Comparison of ENCODE assay signal across 21 mouse cellular contexts in genomic region chr7:122924256-122924655, GRCm38 (mm10). TPM values are rescaled to one million over a fixed set of nuclear protein-coding genes. Genes with fewer than 3 reads are reported as not detected.
DNase-seq lines count a peak whose midpoint lies in the region; TF ChIP-seq lines count a peak whose summit lies in the region.
"Had no signal": no experiment of that assay in that cellular context is flagged by ENCODE, and none has a peak within 500 bp of the region (broad histone marks: within the 10 kb centered on the region; RNA-seq: fewer than 3 reads in every experiment).

No protein-coding gene starts in this region.

- no peak for TF ChIP-seq POLR2A in CH12.LX (IDR thresholded peaks at IDR 0.05; ENCODE audit: low read depth, low read length)

- peak; percentile 18 to 30 for DNase-seq in B cell, adult 2 months
- DNase-seq in CH12.LX (ENCODE audit: extremely low read depth): peak; percentile 78
- peak; percentile 43 for DNase-seq in induced T-regulatory cell, adult 2 months (ENCODE audit: low read depth)
- peak; percentile 44 for DNase-seq in splenic B cell, adult 2 months (ENCODE audit: low read depth, low spot score)
- no peak for DNase-seq in lung, postnatal 25 days (ENCODE audit: low spot score)
- DNase-seq in kidney, adult 18-20 months: no peak
- DNase-seq in spleen, postnatal 4 days (ENCODE audit: low spot score in 2 of 2): no peak
- DNase-seq: adrenal gland, postnatal 14 days; cerebellum, adult 2 months; cerebellum, postnatal 36 days; kidney, postnatal 36 days; layer of hippocampus, adult 9-11 months; liver, embryonic 13.5 days; lung, adult 2 months had no signal

- no peak overlapping the region for H3K4me3 ChIP-seq in CH12.LX (replicated peaks in 1 of 3; ENCODE audit: low read depth in 2 of 3, low read length in 2 of 3, poor library complexity in 1 of 3)
- H3K4me3 ChIP-seq: embryonic facial prominence, embryonic 15.5 days; forebrain, embryonic 15.5 days; heart, embryonic 13.5 days; intestine, embryonic 15.5 days; left cerebral cortex, adult 2 months; liver, embryonic 13.5 days; midbrain, embryonic 12.5 days had no signal

- H3K27me3 ChIP-seq in CH12.LX (replicated peaks): peaks cover 2% of the 10 kb centered on the region
- no peaks in the 10 kb centered on the region for H3K27me3 ChIP-seq in splenic B cell, adult 2 months (ENCODE audit: control insufficient read depth, insufficient read depth, low read length, poor library complexity, severe bottlenecking)
- H3K27me3 ChIP-seq: embryonic facial prominence, embryonic 15.5 days; forebrain, embryonic 15.5 days; heart, embryonic 13.5 days; intestine, embryonic 15.5 days; liver, embryonic 13.5 days; midbrain, embryonic 12.5 days had no signal

- no peak overlapping the region for H3K27ac ChIP-seq in CH12.LX (ENCODE audit: insufficient read depth, low read depth)
- H3K27ac ChIP-seq: embryonic facial prominence, embryonic 15.5 days; forebrain, embryonic 15.5 days; heart, embryonic 13.5 days; hindbrain, embryonic 14.5 days; intestine, embryonic 15.5 days; left cerebral cortex, adult 2 months; liver, embryonic 13.5 days; midbrain, embryonic 12.5 days had no signal

- TF ChIP-seq EP300 in CH12.LX (IDR thresholded peaks at IDR 0.05; ENCODE audit: low read length): peak; percentile 86

- H3K79me2 ChIP-seq in CH12.LX (replicated peaks; ENCODE audit: control insufficient read depth, extremely low read depth, insufficient read depth, poor library complexity, severe bottlenecking): no peaks in the 10 kb centered on the region

- H3K4me1 ChIP-seq in CH12.LX (ENCODE audit: control insufficient read depth in 1 of 2, insufficient read depth in 2 of 2): peaks cover 13 to 24% of the 10 kb centered on the region in 2 experiments
- H3K4me1 ChIP-seq: embryonic facial prominence, embryonic 15.5 days; intestine, embryonic 15.5 days; liver, embryonic 13.5 days had no signal

- peak overlapping the region; percentile 33; the same call in 1 of the 2 replicates for H3K4me2 ChIP-seq in CH12.LX (ENCODE audit: insufficient read depth, low read depth, poor library complexity, severe bottlenecking)
- H3K4me2 ChIP-seq: embryonic facial prominence, embryonic 15.5 days; forebrain, embryonic 15.5 days; heart, embryonic 13.5 days; hindbrain, embryonic 14.5 days; intestine, embryonic 15.5 days; liver, embryonic 13.5 days; midbrain, embryonic 12.5 days had no signal

- dilution Hi-C loops in CH12.LX (cut with MboI; ENCODE audit: extremely low pct_ligation_motif_present, extremely low pct_unique_long_range_greater_than_20kb, low sequenced_read_pairs): no loop called here

- peaks cover 3% of the 10 kb centered on the region for H3K9me3 ChIP-seq in CH12.LX (replicated peaks; ENCODE audit: low read length)
- H3K9me3 ChIP-seq: embryonic facial prominence, embryonic 15.5 days; forebrain, embryonic 15.5 days; heart, embryonic 13.5 days; intestine, embryonic 15.5 days; liver, embryonic 13.5 days; midbrain, embryonic 12.5 days had no signal

- in situ Hi-C loops in CH12.LX (cut with MboI; ENCODE audit: low pct_ligation_motif_present, low pct_unique_long_range_greater_than_20kb, low sequenced_read_pairs): loop anchor here (10.0 to 25.0 kb wide), 2 partner anchors 449 to 737 kb away; partner anchors contain the start of gene Ern2

- no peak for TF ChIP-seq RAD21 in CH12.LX (IDR thresholded peaks at IDR 0.05; ENCODE audit: low read depth, low read length)

- TF ChIP-seq CTCF in CH12.LX (conservative IDR thresholded peaks at IDR 0.05 in 1 of 2, IDR thresholded peaks at IDR 0.05 in 1 of 2; ENCODE audit: low read depth in 2 of 2, low read length in 2 of 2): no peak

- H3K36me3 ChIP-seq in CH12.LX (replicated peaks in 1 of 2; ENCODE audit: control insufficient read depth in 1 of 2, insufficient read depth in 1 of 2, low read length in 1 of 2): no peaks in the 10 kb centered on the region
- no peaks in the 10 kb centered on the region for H3K36me3 ChIP-seq in splenic B cell, adult 2 months (ENCODE audit: control insufficient read depth, insufficient read depth, low read length, poor library complexity, severe bottlenecking)
- H3K36me3 ChIP-seq: embryonic facial prominence, embryonic 15.5 days; forebrain, embryonic 15.5 days; heart, embryonic 13.5 days; intestine, embryonic 15.5 days; liver, embryonic 13.5 days; midbrain, embryonic 12.5 days had no signal

- no peak overlapping the region for H3K9ac ChIP-seq in CH12.LX (ENCODE audit: insufficient read depth, low read depth)
- H3K9ac ChIP-seq: embryonic facial prominence, embryonic 15.5 days; forebrain, embryonic 15.5 days; heart, embryonic 13.5 days; hindbrain, embryonic 14.5 days; intestine, embryonic 15.5 days; liver, embryonic 13.5 days; midbrain, embryonic 12.5 days had no signal

TF ChIP-seq in CH12.LX, 34 proteins besides CTCF, POLR2A, EP300 and RAD21:
- TF ChIP-seq MAX (IDR thresholded peaks at IDR 0.05; ENCODE audit: low read length): no peak
- peak; percentile 49; the same call in 1 of the 2 replicates for TF ChIP-seq MAZ (IDR thresholded peaks at IDR 0.05; ENCODE audit: low read depth, low read length)
- TF ChIP-seq ZKSCAN1 (IDR thresholded peaks at IDR 0.05; ENCODE audit: borderline replicate concordance, low read depth, low read length): no peak
- TF ChIP-seq CHD1 (IDR thresholded peaks at IDR 0.05; ENCODE audit: low read depth, low read length): no peak
- no peak for TF ChIP-seq USF2 (conservative IDR thresholded peaks at IDR 0.05; ENCODE audit: low read depth, low read length)
- TF ChIP-seq ELF1 (IDR thresholded peaks at IDR 0.05; ENCODE audit: low read depth, low read length): 0 out of 2 replicates have a peak, but pooled peaks have one; percentile 30
- no peak for TF ChIP-seq MXI1 (IDR thresholded peaks at IDR 0.05; ENCODE audit: low read depth, low read length)
- TF ChIP-seq MAFK (IDR thresholded peaks at IDR 0.05; ENCODE audit: insufficient replicate concordance, low read length): no peak
- TF ChIP-seq NELFE (IDR thresholded peaks at IDR 0.05; ENCODE audit: low read depth, low read length): no peak
- no peak for TF ChIP-seq SIN3A (IDR thresholded peaks at IDR 0.05; ENCODE audit: low read length)
- no peak for TF ChIP-seq KAT2A (IDR thresholded peaks at IDR 0.05; ENCODE audit: insufficient replicate concordance, low read length)
- TF ChIP-seq JUND (conservative IDR thresholded peaks at IDR 0.05; ENCODE audit: low read depth, low read length): peak; percentile 76
- TF ChIP-seq ZNF384 (IDR thresholded peaks at IDR 0.05; ENCODE audit: low read depth, low read length): no peak
- 0 out of 2 replicates have a peak, but pooled peaks have one; percentile 28 for TF ChIP-seq TCF12 (IDR thresholded peaks at IDR 0.05; ENCODE audit: low read depth, low read length)
- TF ChIP-seq UBTF (IDR thresholded peaks at IDR 0.05; ENCODE audit: low read depth, low read length): no peak
- peak; percentile 91 for TF ChIP-seq IRF4 (IDR thresholded peaks at IDR 0.05; ENCODE audit: low read depth, low read length)
- TF ChIP-seq POLR2AphosphoS2 (IDR thresholded peaks at IDR 0.05; ENCODE audit: low read depth, low read length): no peak
- 0 out of 2 replicates have a peak, but pooled peaks have one; percentile 27 for TF ChIP-seq HCFC1 (IDR thresholded peaks at IDR 0.05; ENCODE audit: low read depth, low read length)
- TF ChIP-seq JUN (IDR thresholded peaks at IDR 0.05; ENCODE audit: insufficient read depth, low read depth, low read length): peak; percentile 65
- TF ChIP-seq PAX5 (IDR thresholded peaks at IDR 0.05; ENCODE audit: low read length): no peak
- TF ChIP-seq GABPA (IDR thresholded peaks at IDR 0.05; ENCODE audit: insufficient replicate concordance, low read depth, low read length): no peak
- TF ChIP-seq RCOR1 (conservative IDR thresholded peaks at IDR 0.05; ENCODE audit: low read depth, low read length): no peak
- TF ChIP-seq SMC3 (IDR thresholded peaks at IDR 0.05; ENCODE audit: low read depth, low read length): no peak
- no peak for TF ChIP-seq USF1 (IDR thresholded peaks at IDR 0.05; ENCODE audit: low read depth, low read length)
- peak; percentile 32; the same call in 1 of the 2 replicates for TF ChIP-seq BHLHE40 (IDR thresholded peaks at IDR 0.05; ENCODE audit: low read depth, low read length)
- 0 out of 2 replicates have a peak, but pooled peaks have one; percentile 37 for TF ChIP-seq MYC (IDR thresholded peaks at IDR 0.05; ENCODE audit: low read depth, low read length)
- TF ChIP-seq CHD2 (IDR thresholded peaks at IDR 0.05; ENCODE audit: low read length): peak; percentile 92
- TF ChIP-seq ZC3H11A (IDR thresholded peaks at IDR 0.05; ENCODE audit: low read depth, low read length): no peak
- TF ChIP-seq ZMIZ1 (IDR thresholded peaks at IDR 0.05; ENCODE audit: low read depth, low read length): no peak
- no peak for TF ChIP-seq E2F4 (IDR thresholded peaks at IDR 0.05; ENCODE audit: insufficient replicate concordance, low read depth, low read length)
- TF ChIP-seq NRF1 (IDR thresholded peaks at IDR 0.05; ENCODE audit: low read depth, low read length): no peak
- peak; percentile 49; the same call in 1 of the 2 replicates for TF ChIP-seq MEF2A (IDR thresholded peaks at IDR 0.05; ENCODE audit: borderline replicate concordance, low read depth, low read length)
- TF ChIP-seq ETS1 (conservative IDR thresholded peaks at IDR 0.05; ENCODE audit: low read depth, low read length): peak; percentile 56
- TF ChIP-seq TBP (conservative IDR thresholded peaks at IDR 0.05; ENCODE audit: low read depth, low read length): no peak

RNA-seq across cellular contexts. Expression of gene Rbbp6, which starts 41.2 kb away (rescaled TPM):
- total RNA-seq in CH12.LX (2012; rRNA removed): 22.9 and 25.0 TPM in 2 replicates
- total RNA-seq in CH12.LX (2014; rRNA removed): 14.1 and 17.8 TPM in 2 replicates
- 81.4 and 93.0 TPM in 2 replicates for polyA plus RNA-seq in CH12.LX (2012; ENCODE audit: insufficient read length, low read depth)

Comparison
In these comparisons a context has a peak if more than half of its experiments do, and no peak if none do; other contexts are left out.
1. DNase-seq: peak in B cell, adult 2 months (2 of 2), CH12.LX (single experiment), induced T-regulatory cell, adult 2 months (single experiment) and splenic B cell, adult 2 months (single experiment); none in lung, postnatal 25 days (single experiment), kidney, adult 18-20 months (single experiment) and spleen, postnatal 4 days (0 of 2).